Mouse (Mus musculus) retina, embryonic 14.5 days (tissue): ENCODE measurements around the gene Speer4d.
"Not testable (repeated sequence)": the region's sequence is repeated elsewhere in the genome, so short reads cannot be mapped to it uniquely, and the experiment has no call there.

Experiments used
- DNase-seq: peaks from one replicate; pipeline ENCODE4 v3.0.0-alpha.2; 2015; ENCODE audit warnings: low spot score

Speer4d gene

DNA sequence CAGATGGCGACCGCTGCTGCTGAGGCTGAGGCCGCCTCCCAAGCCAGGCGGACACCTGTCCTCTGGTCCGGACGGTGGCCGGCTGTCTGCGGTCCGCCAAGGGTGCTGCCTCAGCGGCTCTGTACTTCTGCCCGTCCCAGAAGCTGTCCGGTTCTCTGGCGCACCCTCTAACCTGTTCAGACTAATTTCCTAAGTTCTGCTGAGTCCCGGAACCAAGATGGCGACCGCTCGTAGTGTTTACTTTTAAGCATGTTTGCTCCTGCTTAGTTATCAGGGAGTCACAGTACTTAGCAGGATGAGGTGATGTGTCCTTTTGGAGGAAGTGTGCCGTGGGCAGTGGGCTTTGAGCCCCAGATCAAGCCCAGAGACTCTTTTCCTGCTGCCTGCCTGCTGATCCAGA, 51.9 kb downstream of the Speer4d start:
- DNase-seq = not testable (repeated sequence)
